Mouse (Mus musculus) layer of hippocampus, postnatal 25 days (tissue): Measurements from ENCODE around the gene Ryr1. TPM values are rescaled to one million over a fixed set of nuclear protein-coding genes. Genes with fewer than 3 reads are reported as not detected.
"Not testable (repeated sequence)": the region's sequence is repeated elsewhere in the genome, so short reads cannot be mapped to it uniquely, and the experiment has no call there.

Experiments used
- DNase-seq, 2 experiments: peaks; one replicate each; pipeline ENCODE4 v3.0.0; 2022; ENCODE audit warnings: mixed read lengths in 2 of 2, low spot score in 1 of 2; ENCODE audit errors: extremely low spot score in 1 of 2
- total RNA-seq, 2 experiments: library from RNA; stranded (reverse); gene quantifications; 2 replicates each; pipeline ENCODE4 v1.2.3; 2021

Ryr1 gene
- total RNA-seq, 2 experiments from 2014 or later, result 12.0 to 15.1 TPM

DNA sequence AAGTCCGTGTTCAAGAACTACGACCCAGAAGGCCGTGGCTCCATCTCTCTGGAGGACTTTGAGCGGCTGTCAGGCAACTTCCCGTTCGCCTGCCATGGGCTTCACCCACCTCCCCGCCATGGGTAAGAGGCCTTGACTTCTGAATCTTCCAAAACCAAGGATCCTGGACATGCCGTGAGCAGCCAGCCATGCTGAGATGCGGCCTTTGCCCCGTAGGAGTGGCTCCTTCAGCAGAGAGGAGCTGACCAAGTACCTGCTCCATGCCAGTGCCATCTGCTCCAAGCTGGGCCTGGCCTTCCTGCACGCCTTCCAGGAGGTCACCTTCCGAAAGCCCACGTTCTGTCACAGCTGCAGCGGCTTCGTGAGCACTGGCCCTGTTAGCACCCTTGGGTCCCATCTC is 23.8 kb upstream of the Ryr1 start:
- DNase-seq, result no peak

- no peak for DNase-seq
Observed at GRCm38 (mm10) chr7:29146625-29147367, 21.8 kb upstream of the Ryr1 start.

GRCm38 (mm10) chr7:29144006-29144405 is 19.0 kb upstream of the Ryr1 start:
- no peak for DNase-seq

GRCm38 (mm10) chr7:29141416-29141815 is 16.4 kb upstream of the Ryr1 start:
- DNase-seq, result no peak

GRCm38 (mm10) chr7:29139237-29139636 is 14.3 kb upstream of the Ryr1 start:
- DNase-seq, result not testable (repeated sequence)

GRCm38 (mm10) chr7:29137429-29137828 is 12.4 kb upstream of the Ryr1 start:
- DNase-seq, result no peak

DNA sequence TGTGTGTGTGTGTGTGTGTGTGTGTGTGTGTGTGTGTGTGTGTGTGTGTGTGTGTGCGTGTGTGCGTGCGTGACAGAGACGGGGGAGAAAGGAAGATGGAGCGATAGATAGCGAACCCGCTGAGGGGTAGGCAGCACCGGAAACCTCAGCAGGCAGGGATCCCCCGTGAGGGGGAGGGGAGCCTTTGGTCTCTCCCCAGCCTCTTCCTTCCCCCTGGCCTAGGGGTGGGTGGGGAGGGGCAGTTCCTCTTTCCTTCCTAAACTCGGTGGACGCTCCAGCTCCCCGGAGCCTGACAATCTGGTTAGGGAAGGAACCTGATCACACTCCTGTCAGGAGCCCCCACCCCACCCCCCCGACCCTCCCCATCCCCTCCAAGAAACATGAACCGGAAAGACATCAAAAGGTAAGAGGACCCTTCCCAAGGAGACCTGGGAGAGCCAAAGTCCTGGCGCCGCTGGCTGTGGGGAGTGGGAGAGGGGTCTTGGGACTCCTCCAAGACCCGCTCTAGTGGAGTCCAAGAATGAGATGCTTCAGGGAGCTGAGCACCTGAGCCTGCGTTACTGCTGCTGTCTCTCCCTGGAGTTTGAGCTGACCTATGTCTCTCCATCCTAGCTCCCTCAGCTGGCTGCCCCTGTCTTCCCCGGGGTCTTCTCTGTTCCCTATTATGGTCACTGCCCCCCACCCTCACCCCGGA is 9.9 kb upstream of the Ryr1 start, which contains the start of gene Rasgrp4:
Gene Rasgrp4, plus strand, starts transcription at position 159 of the 694 bp plus-strand sequence.
- no peak for DNase-seq

DNA sequence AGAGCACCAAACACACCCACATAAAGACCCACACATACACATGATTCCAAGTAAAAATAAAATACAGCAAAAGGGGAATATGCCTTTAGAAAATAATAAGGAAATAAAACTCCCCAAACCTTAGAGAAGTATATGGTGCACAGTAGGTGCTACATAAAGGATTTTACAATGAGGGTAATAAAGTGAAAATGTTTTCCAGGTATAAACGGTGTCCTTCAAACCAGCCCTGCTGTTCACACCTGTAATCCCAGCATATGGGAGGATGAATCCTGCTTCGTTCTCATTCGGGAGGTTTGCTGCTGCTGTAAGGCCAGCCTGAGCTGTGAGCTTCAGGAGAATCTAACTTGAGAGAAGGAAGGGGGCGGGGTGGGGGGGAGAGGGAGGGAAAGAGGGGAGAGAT is 9.3 kb upstream of the Ryr1 start:
- no peak for DNase-seq

GRCm38 (mm10) chr7:29128725-29129124 is 3.7 kb upstream of the Ryr1 start:
- DNase-seq, result no peak

- peak in 1 of 2 experiments; percentile 59 for DNase-seq
Observed at GRCm38 (mm10) chr7:29126173-29126915, 1.4 kb upstream of the Ryr1 start.

GRCm38 (mm10) chr7:29123531-29124358 is 1.2 kb downstream of the Ryr1 start:
- no peak for DNase-seq

DNA sequence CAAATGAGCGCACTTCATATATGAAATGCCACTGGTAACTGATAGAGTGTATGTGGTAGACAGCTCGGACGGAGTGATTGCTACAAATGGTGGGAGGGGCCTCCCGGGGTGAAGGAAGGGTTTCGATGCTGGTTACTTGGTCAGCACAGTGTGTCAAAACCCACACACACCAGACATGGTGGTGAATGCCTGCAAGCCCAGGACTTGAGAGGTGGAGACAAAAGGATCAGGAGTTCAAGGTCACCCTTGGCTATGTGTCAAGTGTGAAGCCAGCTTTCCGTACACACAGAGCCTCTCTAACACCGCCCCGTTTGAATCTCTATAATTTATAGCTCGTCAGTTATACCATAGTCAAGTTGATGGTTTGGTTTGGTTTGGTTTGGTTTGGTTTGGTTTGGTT is 2.2 kb downstream of the Ryr1 start:
- DNase-seq, result no peak

- DNase-seq, result no peak
Observed at GRCm38 (mm10) chr7:29119526-29119925, 5.5 kb downstream of the Ryr1 start.

- DNase-seq, result no peak
Observed at GRCm38 (mm10) chr7:29118142-29118851, 6.7 kb downstream of the Ryr1 start.

GRCm38 (mm10) chr7:29108992-29109955 is 15.7 kb downstream of the Ryr1 start:
- DNase-seq, result peak; percentile 11 to 19

GRCm38 (mm10) chr7:29101286-29102017 is 23.5 kb downstream of the Ryr1 start:
- DNase-seq, result no peak

DNA sequence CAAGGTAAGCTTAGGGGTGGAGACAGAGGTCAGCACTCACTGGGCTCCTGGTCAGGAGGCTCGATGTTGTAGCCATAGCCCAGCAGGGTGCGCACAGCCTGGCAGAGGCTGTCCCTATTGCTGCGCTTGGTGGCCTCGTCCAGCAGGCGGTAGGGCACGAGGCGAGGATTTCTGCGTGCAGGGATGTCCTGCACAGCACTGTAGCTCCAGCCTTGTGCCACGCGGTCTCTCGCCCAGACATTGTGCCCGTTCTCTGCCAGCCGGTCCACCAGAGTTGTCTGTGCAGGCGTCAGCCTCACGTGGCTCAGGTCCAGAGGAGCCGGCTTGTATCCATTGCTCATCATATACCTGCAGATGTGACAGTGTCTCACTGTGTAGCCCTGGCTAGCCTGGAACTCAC is 27.8 kb downstream of the Ryr1 start:
- DNase-seq, result no peak

DNA sequence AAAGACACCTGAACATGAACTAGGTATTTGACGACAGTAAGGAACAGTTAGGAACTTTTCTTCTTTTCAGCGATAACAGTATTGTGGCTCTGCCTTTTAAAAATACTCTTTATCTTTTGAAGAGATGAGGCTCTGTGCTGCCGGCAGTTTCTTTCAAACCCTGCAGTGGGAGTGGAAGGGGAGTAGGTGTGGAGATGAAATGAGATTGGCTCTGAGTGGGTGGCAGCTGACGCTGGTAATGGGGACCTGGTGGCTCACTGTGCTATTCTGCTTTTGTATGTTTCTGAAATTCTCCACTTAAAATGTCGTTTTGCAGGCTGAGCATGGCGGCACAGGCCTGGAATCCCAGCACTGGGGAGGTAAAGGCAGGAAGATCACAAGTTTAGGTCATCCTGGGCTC is 36.2 kb downstream of the Ryr1 start:
- DNase-seq, result no peak
